Mouse (Mus musculus) stomach, postnatal 0 days (tissue): ENCODE data around the gene Gm44579.

Source experiments
- CTCF ChIP-seq: IDR thresholded peaks from 2 replicates; pipeline ENCODE4 v1.5.1; 2016; ENCODE audit warnings: antibody characterized with exemption, low read depth, mild to moderate bottlenecking, moderate library complexity
- EP300 ChIP-seq: optimal IDR thresholded peaks from 2 replicates; pipeline ENCODE3; 2016; ENCODE audit warnings: antibody characterized with exemption

DNA sequence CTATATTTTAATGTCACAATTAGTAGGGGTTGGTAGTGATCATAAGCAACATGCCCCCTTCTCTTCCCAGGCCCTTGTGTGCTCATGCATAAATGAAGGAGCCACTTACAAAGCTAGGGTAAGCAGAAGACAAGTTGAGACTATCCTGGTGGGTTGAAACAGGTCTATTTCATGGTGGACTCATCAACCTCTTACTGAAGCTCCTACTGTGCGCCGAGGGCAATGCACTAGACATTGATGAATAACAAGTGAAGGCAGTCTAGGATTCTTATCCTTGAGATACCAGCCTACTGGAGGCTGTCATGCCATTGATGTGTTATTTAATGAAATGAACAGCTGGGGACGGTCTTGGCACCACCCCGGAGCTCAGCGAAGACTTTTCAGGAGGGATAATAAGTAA, 65.5 kb downstream of the Gm44579 start:
- TF ChIP-seq CTCF (no peak), EP300 (no peak)
